22 mouse cellular contexts compared by ENCODE assay signal in genomic region chr12:40839817-40840216, GRCm38 (mm10).
A peak's percentile ranks its signal among the peaks of the same experiment; 100 is the strongest.
DNase-seq lines count a peak whose midpoint lies in the region; ATAC-seq and TF ChIP-seq lines count a peak whose summit lies in the region.
"Had no signal": no experiment of that assay in that cellular context is flagged by ENCODE, and none has a peak within 500 bp of the region (broad histone marks: within the 10 kb centered on the region; RNA-seq: fewer than 3 reads in every experiment).

No protein-coding gene starts in this region.

- no peaks in the 10 kb centered on the region for H3K27me3 ChIP-seq in lung, embryonic 14.5 days (ENCODE audit: insufficient read depth, low read length)
- no peaks in the 10 kb centered on the region for H3K27me3 ChIP-seq in lung, embryonic 16.5 days (ENCODE audit: control insufficient read depth, insufficient read depth, low read depth, low read length)
- H3K27me3 ChIP-seq in limb, embryonic 10.5 days (ENCODE audit: low read depth, poor library complexity, severe bottlenecking) = no peaks in the 10 kb centered on the region
- H3K27me3 ChIP-seq: embryonic facial prominence, embryonic 13.5 days; embryonic facial prominence, embryonic 15.5 days had no signal

- H3K4me1 ChIP-seq in lung, embryonic 14.5 days (ENCODE audit: insufficient read depth) = peaks cover 9% of the 10 kb centered on the region
- H3K4me1 ChIP-seq in lung, embryonic 16.5 days (replicated peaks; ENCODE audit: control insufficient read depth, insufficient read depth, low read length) = peaks cover 8% of the 10 kb centered on the region
- H3K4me1 ChIP-seq in limb, embryonic 10.5 days = peaks cover 5% of the 10 kb centered on the region

- ATAC-seq in lung, embryonic 14.5 days (ENCODE audit: insufficient read depth) = peak; percentile 67; the same call in 1 of the 2 replicates
- peak; percentile 53 for ATAC-seq in lung, embryonic 16.5 days (ENCODE audit: low read depth)
- ATAC-seq: forebrain, embryonic 14.5 days had no signal

- WGBS in lung, embryonic 14.5 days = 49% methylated on average over 4 of the region's 4 CpGs
- WGBS in lung, embryonic 16.5 days = 53% methylated on average over 4 of the region's 4 CpGs
- 75% methylated on average over 4 of the region's 4 CpGs for WGBS in limb, embryonic 10.5 days

- H3K4me3 ChIP-seq in lung, embryonic 14.5 days (ENCODE audit: low read depth, low read length) = no peak overlapping the region
- no peak overlapping the region for H3K4me3 ChIP-seq in lung, embryonic 16.5 days (ENCODE audit: low read length)
- H3K4me3 ChIP-seq in limb, embryonic 10.5 days = no peak overlapping the region
- H3K4me3 ChIP-seq: embryonic facial prominence, embryonic 13.5 days; embryonic facial prominence, embryonic 15.5 days; erythroblast, embryonic 14.5 days; forebrain, embryonic 10.5 days; forebrain, embryonic 12.5 days had no signal

- H3K4me2 ChIP-seq in lung, embryonic 14.5 days = no peak overlapping the region
- H3K4me2 ChIP-seq in lung, embryonic 16.5 days (ENCODE audit: low read depth, low read length) = no peak overlapping the region
- H3K4me2 ChIP-seq: embryonic facial prominence, embryonic 13.5 days; embryonic facial prominence, embryonic 15.5 days; forebrain, embryonic 12.5 days had no signal

- no peaks in the 10 kb centered on the region; the same call in 1 of the 2 replicates for H3K36me3 ChIP-seq in lung, embryonic 14.5 days (ENCODE audit: insufficient read depth)
- no peaks in the 10 kb centered on the region; the same call in 1 of the 2 replicates for H3K36me3 ChIP-seq in lung, embryonic 16.5 days (ENCODE audit: control insufficient read depth, insufficient read depth, low read length)
- no peaks in the 10 kb centered on the region for H3K36me3 ChIP-seq in limb, embryonic 10.5 days
- H3K36me3 ChIP-seq: embryonic facial prominence, embryonic 15.5 days; forebrain, embryonic 12.5 days had no signal

- no peak overlapping the region for H3K9ac ChIP-seq in lung, embryonic 14.5 days
- H3K9ac ChIP-seq in lung, embryonic 16.5 days (ENCODE audit: low read length) = no peak overlapping the region
- H3K9ac ChIP-seq: embryonic facial prominence, embryonic 13.5 days; embryonic facial prominence, embryonic 15.5 days; forebrain, embryonic 12.5 days had no signal

- H3K27ac ChIP-seq in lung, embryonic 14.5 days (ENCODE audit: low read depth) = 0 out of 2 replicates have a peak overlapping the region, but pooled peaks have one; percentile 37
- H3K27ac ChIP-seq in lung, embryonic 16.5 days (ENCODE audit: low read length) = peak overlapping the region; percentile 20
- H3K27ac ChIP-seq in limb, embryonic 10.5 days = no peak overlapping the region
- H3K27ac ChIP-seq: embryonic facial prominence, embryonic 13.5 days; embryonic facial prominence, embryonic 15.5 days; forebrain, embryonic 10.5 days; forebrain, embryonic 12.5 days had no signal

- no peaks in the 10 kb centered on the region for H3K9me3 ChIP-seq in lung, embryonic 14.5 days (ENCODE audit: low read depth, low read length)
- no peaks in the 10 kb centered on the region for H3K9me3 ChIP-seq in lung, embryonic 16.5 days (ENCODE audit: control insufficient read depth, low read length)
- H3K9me3 ChIP-seq in limb, embryonic 10.5 days (replicated peaks) = no peaks in the 10 kb centered on the region
- H3K9me3 ChIP-seq: embryonic facial prominence, embryonic 13.5 days; embryonic facial prominence, embryonic 15.5 days; forebrain, embryonic 12.5 days had no signal

- TF ChIP-seq CTCF in lung, embryonic 14.5 days (IDR thresholded peaks at IDR 0.05; ENCODE audit: low read depth) = no peak

- DNase-seq in lung, embryonic 14.5 days = peak; percentile 61
- DNase-seq in lung, adult 18-20 months = no peak
- DNase-seq in lung, postnatal 14 days = no peak
- DNase-seq in testis, postnatal 10 days (ENCODE audit: low spot score) = peak; percentile 11
- no peak for DNase-seq in testis, postnatal 14 days (ENCODE audit: low spot score)
- DNase-seq in limb, embryonic 10.5 days (ENCODE audit: low spot score) = no peak
- DNase-seq: adrenal gland, adult 2 months; adrenal gland, postnatal 10 days; adrenal gland, postnatal 25 days; cerebellum, adult 11 months; cerebellum, adult 18-20 months; cerebellum, adult 8-10 months; cerebellum, adult 9-11 months; cerebellum, postnatal 36 days; embryo, embryonic 11 days had no signal

Comparison
In these comparisons a context has a peak if more than half of its experiments do, and no peak if none do; other contexts are left out.
1. DNase-seq: peak in lung, embryonic 14.5 days (single experiment) and testis, postnatal 10 days (single experiment); none in lung, adult 18-20 months (0 of 2), lung, postnatal 14 days (single experiment), testis, postnatal 14 days (single experiment) and limb, embryonic 10.5 days (single experiment).